Mouse (Mus musculus): ENCODE data around the gene Cdcp2.

Gene Cdcp2

DNA sequence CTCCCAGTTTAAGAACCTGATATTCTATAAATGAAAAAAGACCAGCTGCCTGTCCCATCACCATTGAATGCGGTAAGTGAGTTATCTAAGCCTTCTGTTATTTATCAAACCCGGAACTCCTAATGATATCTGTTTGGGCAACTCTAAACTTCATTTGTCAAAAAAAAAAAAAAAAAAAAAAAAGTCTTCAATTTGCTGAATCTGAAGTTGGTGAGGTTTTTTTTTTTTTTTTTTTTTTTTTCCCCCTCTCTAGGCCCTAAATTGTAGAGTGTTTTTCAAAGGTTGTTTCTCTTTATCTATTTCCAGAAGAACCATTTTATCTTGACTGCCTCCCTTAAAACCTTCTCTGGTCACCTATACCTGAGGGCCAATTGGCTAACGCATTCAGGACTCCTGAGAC lies 38.2 kb downstream of the Cdcp2 start:
- DNase-seq (ENCODE audit: low spot score), result no peak

- no peak for DNase-seq (ENCODE audit: low spot score)
Measured at GRCm38 (mm10) chr4:107135663-107136062, 39.0 kb downstream of the Cdcp2 start.

GRCm38 (mm10) chr4:107136531-107136930 lies 39.8 kb downstream of the Cdcp2 start:
- no peak for DNase-seq (ENCODE audit: low spot score)

DNA sequence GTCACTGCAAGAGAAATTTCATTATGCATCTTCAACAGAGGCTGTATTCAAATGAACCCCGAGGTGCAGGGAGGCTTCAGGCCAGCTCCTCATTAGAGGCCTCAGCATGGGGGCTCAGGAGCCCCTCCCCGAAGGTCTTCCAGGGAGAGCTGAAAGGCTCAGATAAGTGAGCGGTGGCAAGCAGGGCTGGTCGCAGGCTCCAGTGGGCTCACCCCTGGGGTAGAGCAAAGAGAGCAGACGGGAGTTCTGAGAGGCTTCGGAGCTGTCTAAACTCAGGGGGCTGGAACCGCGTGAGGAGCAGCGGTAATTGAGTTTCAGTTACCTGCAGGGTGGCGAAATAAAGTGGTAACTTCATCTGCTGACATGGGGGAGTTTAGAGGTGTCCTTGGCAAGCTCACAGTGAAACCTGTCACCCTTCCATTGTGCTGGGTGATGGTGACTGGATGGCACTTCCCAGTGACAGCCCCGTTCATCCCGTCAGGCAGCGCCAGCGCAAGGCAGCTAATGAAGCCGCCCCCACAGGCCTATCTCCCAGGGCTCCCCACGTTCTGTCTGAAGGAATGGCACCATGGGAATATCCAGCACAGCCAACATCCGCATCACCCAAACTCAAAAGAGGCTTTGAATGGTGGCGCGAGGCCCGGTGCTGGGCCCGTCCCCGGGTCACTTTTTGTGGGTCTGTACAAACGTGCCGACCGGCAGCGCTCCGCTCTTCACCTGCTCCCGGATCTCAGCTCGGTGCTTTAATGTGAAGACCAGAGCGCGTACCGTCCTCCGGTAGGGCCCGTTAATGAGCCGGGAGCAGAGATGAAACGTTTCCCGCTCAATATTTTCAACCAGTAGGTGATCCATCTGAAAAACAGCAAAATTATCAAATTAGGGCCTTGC lies 42.5 kb downstream of the Cdcp2 start:
- no peak for DNase-seq (ENCODE audit: low spot score)

DNA sequence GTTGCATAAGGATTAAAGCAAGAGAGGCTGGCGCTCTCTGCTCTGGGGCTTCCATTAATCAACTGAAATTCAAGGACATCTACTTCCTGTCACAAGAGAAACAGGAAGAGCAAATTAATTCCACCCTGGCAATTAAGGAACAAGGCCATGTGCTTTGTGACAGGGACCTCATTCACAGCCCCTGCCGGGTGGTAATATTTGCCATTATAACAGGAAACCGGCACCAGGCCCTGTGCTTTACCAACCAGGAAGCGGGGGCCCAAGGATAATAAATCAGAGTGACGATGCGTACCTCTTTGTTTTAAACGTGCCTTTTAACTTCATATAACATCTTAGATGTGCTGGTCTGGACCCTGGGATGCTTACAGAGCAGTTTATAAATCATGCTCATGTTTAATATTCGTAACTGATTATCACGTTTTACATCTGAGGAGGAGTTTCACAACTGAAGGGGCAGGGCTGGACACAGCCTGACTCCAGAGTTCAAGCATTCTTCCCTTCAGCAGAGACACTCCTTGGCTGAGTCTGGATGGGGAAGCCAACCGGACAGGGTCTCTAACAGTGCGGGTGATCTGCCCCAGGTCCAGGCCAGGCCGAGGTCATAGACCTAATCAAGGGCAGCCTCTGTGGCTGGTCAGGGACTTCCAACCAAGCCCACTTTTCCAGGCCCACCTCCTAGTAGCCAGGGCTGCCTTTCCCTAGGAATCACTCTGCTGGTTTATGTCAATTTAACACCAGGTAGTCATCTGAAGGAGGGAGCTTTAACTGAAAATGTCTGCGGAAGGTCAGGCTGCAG lies 43.3 kb downstream of the Cdcp2 start:
- no peak for DNase-seq (ENCODE audit: low spot score)

DNA sequence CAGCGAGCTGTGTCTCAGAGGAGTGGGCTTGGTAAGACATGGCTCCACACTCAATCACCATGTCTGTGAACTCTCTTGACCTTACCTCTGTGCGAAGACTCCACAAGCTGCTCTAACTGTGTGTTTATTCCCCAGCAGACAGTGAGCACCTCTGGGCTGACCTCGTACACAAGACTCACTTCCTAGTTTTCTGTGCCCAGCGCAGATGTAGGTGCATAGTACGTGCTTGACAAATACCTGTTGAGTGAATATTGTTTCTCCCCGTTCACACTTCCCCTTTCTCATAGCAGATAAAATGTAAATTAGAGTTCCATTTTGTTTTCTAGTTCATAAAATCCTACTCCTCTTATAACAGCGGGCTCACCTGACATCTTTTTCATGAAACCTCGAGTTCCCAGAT lies 46.8 kb downstream of the Cdcp2 start:
- DNase-seq (ENCODE audit: low spot score), result no peak

DNA sequence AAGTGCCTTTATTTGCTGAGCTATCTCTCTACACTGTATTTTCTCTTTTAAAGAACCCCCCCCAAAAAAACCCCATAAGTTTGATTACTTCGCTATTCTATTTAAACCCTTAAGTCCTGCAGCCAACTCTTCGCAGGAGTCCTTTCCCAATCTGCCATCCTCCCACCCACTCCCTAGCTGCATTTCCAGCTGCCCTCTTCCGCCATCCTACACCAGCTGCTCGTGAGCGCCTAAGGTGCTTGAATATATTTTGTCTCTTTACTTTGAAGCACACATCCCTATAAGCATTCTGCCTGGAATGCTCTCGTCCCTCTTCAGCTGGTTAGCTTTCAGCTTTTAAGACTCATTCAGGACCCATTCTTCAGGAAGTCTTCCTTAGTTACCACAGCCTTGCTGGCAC lies 54.3 kb downstream of the Cdcp2 start:
- peak; percentile 30 for DNase-seq (ENCODE audit: low spot score)

GRCm38 (mm10) chr4:107152571-107152970 lies 55.9 kb downstream of the Cdcp2 start:
- DNase-seq (ENCODE audit: low spot score), result no peak

GRCm38 (mm10) chr4:107156983-107157401 lies 60.3 kb downstream of the Cdcp2 start:
- no peak for DNase-seq (ENCODE audit: low spot score)

GRCm38 (mm10) chr4:107159166-107159773 lies 62.6 kb downstream of the Cdcp2 start:
- no peak for DNase-seq (ENCODE audit: low spot score)

- no peak for DNase-seq (ENCODE audit: low spot score)
Measured at GRCm38 (mm10) chr4:107160181-107160580, 63.5 kb downstream of the Cdcp2 start.
